Mouse (Mus musculus) midbrain, embryonic 10.5 days (tissue): ENCODE data around the gene Ankrd34a. TPM values are rescaled to one million over a fixed set of nuclear protein-coding genes. Genes with fewer than 3 reads are reported as not detected.

Source experiments
- DNase-seq: peaks from one replicate; pipeline ENCODE4 v3.0.0-alpha.2; 2017; ENCODE audit warnings: low spot score
- H3K27ac ChIP-seq: fragments of 300-500 bp; sonication (generic); replicated peaks from 2 replicates; pipeline ENCODE4 v1.5.1; 2016; ENCODE audit warnings: mild to moderate bottlenecking
- H3K27me3 ChIP-seq: fragments of 300-500 bp; sonication (generic); 2 replicates; pipeline ENCODE4 v1.6.1; 2016; ENCODE audit warnings: low read depth, mild to moderate bottlenecking; ENCODE audit not compliant: poor library complexity, severe bottlenecking
- H3K36me3 ChIP-seq: fragments of 300-500 bp; sonication (generic); 2 replicates; pipeline ENCODE4 v1.6.1; 2016; ENCODE audit warnings: mild to moderate bottlenecking, moderate library complexity
- H3K4me1 ChIP-seq: fragments of 300-500 bp; sonication (generic); 2 replicates; pipeline ENCODE4 v1.6.1; 2016
- H3K4me3 ChIP-seq: fragments of 300-500 bp; sonication (generic); 2 replicates; pipeline ENCODE4 v1.5.1; 2016; ENCODE audit warnings: mild to moderate bottlenecking, moderate library complexity
- H3K9me3 ChIP-seq: fragments of 300-500 bp; sonication (generic); replicated peaks from 2 replicates; pipeline ENCODE4 v1.6.1; 2016; ENCODE audit warnings: mild to moderate bottlenecking
- WGBS: fragments of 180-500 bp; shearing (Covaris S2); methylation state at CpG from one replicate; pipeline ENCODE4 v1.1.7; 2016; 5-methylcytosine and 5-hydroxymethylcytosine counted together
- polyA plus RNA-seq: library from polyadenylated mRNA; unstranded; fragments of >200 nt; fragmentation: Nextera tagmentation; extraction: Ambion mirVana; gene quantifications from 2 replicates; pipeline ENCODE4 v1.2.1, GENCODE M21; 2016

Gene Ankrd34a
- polyA plus RNA-seq: 1.0 and 1.7 TPM in 2 replicates

DNA sequence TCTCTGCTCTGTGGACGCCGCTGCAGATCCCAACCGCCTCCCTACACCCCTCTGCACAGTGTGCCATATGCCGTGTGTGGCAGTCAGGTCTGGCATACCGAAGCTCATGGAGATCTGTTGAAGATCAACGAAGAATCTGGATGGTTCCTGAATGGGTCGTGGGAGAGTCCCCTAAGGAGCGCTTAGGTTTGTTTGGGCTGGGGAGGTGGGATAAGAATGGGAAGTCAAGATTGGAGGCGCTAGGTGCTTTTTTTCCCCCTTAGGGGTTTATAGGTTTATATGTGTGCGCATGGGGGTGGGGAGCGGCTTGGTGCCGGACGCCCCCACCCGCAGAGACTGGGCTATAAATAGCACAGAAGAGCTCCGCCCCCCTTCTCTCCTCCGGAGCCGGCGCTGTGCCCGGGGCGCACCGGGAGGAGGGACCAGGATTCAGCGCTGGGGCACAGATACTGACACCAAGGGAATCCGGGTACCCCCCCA is at the start of gene Ankrd34a:
Gene Ankrd34a (plus strand): TSS at position 409 of the 480 bp plus-strand sequence.
- under 1% methylated on average over 23 of the region's 23 CpGs for WGBS
- Histone ChIP-seq H3K4me3 (peak within 1 kb of the TSS; percentile 66), H3K36me3 (no peaks in the 10 kb centered on the region), H3K27me3 (peaks cover 51% of the 10 kb centered on the region), H3K27ac (peak within 1 kb of the TSS; percentile 89), H3K4me1 (peaks cover 72% of the 10 kb centered on the region), H3K9me3 (no peaks in the 10 kb centered on the region)
- DNase-seq: peak; percentile 30

DNA sequence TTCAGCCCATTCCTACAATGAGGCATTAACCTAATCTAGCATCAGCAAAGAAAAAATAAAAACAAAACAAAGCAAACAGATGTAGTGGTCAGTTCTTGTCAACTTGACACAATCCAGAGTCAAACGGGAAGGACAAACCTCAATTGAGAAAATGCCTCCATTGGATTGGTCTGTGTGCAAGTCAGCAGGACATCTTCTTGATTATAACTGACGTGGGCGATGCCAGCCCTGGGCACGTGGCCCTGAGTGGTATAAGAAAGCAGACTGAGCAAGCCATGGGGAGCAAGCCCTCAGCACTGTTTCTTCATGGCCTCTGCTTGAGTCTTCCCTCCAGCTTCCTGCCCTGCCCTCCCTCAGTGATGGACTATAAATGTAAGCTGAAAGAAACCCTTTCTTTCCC is 49.6 kb upstream of the Ankrd34a start:
- H3K27me3 ChIP-seq: peaks cover 35% of the 10 kb centered on the region
- H3K4me1 ChIP-seq: peaks cover 14% of the 10 kb centered on the region
- H3K9me3 ChIP-seq: no peaks in the 10 kb centered on the region
- no peak overlapping the region for H3K27ac ChIP-seq
- DNase-seq: no peak
- H3K4me3 ChIP-seq: no peak overlapping the region
- 55% methylated on average over 4 of the region's 4 CpGs for WGBS
- H3K36me3 ChIP-seq: no peaks in the 10 kb centered on the region

DNA sequence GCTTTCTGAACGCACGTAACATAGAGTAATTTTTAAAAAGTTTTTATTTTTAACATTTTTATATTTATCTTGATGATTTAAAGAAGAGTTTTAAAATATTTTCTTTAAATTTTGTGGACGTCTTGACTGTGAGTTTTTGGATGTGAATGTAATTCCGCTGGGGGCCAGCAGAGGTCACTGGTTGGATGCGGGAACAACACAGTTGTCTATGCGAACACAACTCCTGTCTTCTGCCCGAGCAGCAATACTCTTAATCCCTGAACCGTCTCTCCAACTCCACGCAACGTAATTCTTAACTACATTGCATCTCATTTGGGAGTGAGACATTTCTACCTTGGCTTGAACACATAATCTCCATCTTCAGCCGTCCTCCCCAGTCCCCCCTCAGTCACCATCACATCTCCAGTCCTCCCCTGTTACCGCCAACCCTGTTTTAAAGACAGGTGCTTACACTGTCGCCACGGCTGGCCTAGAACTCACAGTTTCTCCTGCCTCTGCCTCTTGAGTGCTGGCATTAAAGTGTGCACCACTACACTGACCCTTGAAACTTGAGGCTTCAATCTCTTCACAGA is 49.0 kb upstream of the Ankrd34a start:
- Histone ChIP-seq H3K9me3 (no peaks in the 10 kb centered on the region), H3K36me3 (no peaks in the 10 kb centered on the region), H3K4me3 (peak overlapping the region; percentile 37), H3K4me1 (peaks cover 14% of the 10 kb centered on the region), H3K27ac (0 out of 2 replicates have a peak overlapping the region, but pooled peaks have one; percentile 9), H3K27me3 (peaks cover 32% of the 10 kb centered on the region)
- DNase-seq: peak; percentile 74
- WGBS: 9% methylated on average over 14 of the region's 14 CpGs

DNA sequence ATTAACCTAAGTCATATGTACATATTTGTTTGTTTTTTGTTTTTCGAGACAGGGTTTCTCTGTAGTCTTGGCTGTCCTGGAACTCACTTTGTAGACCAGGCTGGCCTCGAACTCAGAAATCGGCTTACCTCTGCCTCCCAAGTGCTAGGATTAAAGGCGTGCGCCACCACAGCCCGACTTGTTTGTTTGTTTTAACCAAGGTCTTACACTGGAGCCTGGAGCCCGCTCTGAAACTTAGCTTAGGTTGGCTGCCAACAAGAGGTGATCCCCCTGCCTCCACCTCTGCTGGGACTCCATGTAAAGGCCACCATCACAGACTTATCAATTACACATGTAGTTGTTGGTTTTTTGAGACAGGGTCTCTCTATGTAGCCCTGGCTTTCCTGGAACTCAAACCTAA is 47.6 kb upstream of the Ankrd34a start:
- H3K36me3 ChIP-seq: no peaks in the 10 kb centered on the region
- no peak overlapping the region for H3K4me3 ChIP-seq
- peaks cover 27% of the 10 kb centered on the region for H3K27me3 ChIP-seq
- no peaks in the 10 kb centered on the region for H3K9me3 ChIP-seq
- H3K4me1 ChIP-seq: peaks cover 14% of the 10 kb centered on the region
- DNase-seq: no peak
- 74% methylated on average over 7 of the region's 7 CpGs for WGBS
- H3K27ac ChIP-seq: no peak overlapping the region

DNA sequence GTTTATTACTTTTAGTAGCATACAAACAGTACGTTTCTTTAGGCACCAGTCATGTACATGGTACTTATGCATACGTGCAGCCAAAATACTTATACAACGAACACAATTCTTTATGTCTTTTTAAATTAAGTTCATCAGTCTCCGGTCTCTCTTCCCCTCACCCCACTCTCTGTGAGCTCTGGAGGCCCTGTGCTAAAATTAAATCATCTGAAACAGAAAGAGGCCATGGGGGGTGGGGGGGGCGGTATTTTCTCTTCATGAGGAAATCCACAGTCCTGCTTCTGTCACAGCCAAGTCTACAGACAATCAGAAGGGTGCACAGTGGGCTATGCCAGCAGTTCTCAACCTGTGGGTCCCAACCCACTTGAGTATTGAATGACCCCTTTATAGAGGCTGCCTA is 47.1 kb upstream of the Ankrd34a start:
- no peak for DNase-seq
- Histone ChIP-seq H3K4me3 (no peak overlapping the region), H3K36me3 (no peaks in the 10 kb centered on the region), H3K9me3 (no peaks in the 10 kb centered on the region), H3K4me1 (peaks cover 14% of the 10 kb centered on the region), H3K27ac (no peak overlapping the region), H3K27me3 (peaks cover 27% of the 10 kb centered on the region)
- WGBS: 87% methylated on average over 5 of the region's 5 CpGs

DNA sequence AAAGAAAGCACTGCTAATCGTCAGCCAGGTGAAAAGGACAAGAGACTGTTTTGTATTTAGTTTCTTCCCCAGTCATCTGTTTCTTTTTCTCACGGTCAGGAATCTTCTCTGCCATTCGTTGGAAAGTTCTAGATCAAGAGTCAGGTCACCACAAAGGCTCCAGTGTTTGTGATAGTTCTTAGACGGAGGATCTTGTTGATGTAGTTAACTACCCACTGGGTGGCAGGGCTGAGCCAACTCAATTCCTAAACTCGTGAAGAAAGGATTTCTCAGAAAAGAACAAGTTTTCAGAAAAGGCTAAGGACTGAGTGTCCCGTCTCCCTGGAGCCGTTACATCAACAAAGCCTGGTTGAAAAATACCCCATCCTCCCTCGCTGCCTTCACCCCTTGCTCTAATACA is 45.2 kb upstream of the Ankrd34a start:
- peaks cover 23% of the 10 kb centered on the region for H3K27me3 ChIP-seq
- no peaks in the 10 kb centered on the region for H3K9me3 ChIP-seq
- H3K4me1 ChIP-seq: peaks cover 23% of the 10 kb centered on the region
- H3K36me3 ChIP-seq: no peaks in the 10 kb centered on the region
- H3K4me3 ChIP-seq: no peak overlapping the region
- DNase-seq: peak; percentile 31
- H3K27ac ChIP-seq: no peak overlapping the region
- WGBS: 32% methylated on average over 8 of the region's 8 CpGs

DNA sequence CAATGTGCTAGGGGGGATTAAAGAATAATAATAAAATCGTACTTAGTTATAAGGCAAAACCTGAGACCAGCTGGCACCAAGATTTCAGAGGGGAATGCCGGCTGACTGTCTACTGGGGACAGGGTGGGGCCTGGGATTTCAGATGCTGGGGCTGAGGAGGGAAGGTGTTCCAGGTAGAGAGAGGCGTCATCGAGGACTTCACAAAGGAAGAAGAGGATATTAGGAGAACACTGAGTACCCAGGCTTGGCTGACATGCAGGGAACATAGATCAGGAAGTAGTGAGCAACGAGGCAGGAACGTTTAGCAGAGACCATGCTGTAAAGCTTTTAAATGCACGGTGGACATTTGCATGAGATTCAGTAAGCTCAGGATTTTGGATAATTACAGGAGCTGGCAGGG is 44.5 kb upstream of the Ankrd34a start:
- Histone ChIP-seq H3K27ac (no peak overlapping the region), H3K36me3 (no peaks in the 10 kb centered on the region), H3K4me1 (peaks cover 29% of the 10 kb centered on the region), H3K27me3 (peaks cover 16% of the 10 kb centered on the region), H3K4me3 (no peak overlapping the region), H3K9me3 (no peaks in the 10 kb centered on the region)
- WGBS: 80% methylated on average over 7 of the region's 7 CpGs
- no peak for DNase-seq

DNA sequence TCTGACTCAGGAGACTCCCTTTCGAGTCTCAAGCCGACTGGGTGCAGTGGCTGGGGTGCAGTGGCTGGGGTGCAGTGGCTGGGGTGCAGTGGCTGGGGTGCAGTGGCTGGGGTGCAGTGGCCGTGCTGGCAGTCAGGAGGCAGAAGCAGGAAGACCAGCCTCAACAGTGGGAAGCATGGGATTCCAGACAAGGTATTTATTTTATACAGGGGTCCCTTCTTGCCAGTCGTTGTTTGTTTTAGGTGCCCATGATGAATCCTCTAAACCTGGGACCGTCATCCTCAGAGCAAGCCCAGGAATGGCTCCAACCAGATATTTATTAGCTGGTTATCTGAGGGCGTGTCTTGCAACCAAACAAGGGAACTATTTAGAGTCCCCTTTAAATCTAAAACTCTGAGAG is 42.8 kb upstream of the Ankrd34a start:
- no peaks in the 10 kb centered on the region for H3K36me3 ChIP-seq
- no peak overlapping the region for H3K27ac ChIP-seq
- H3K4me3 ChIP-seq: no peak overlapping the region
- DNase-seq: no peak
- 0 out of 2 replicates have a peak, but pooled peaks cover 7% of the 10 kb centered on the region for H3K27me3 ChIP-seq
- H3K9me3 ChIP-seq: no peaks in the 10 kb centered on the region
- H3K4me1 ChIP-seq: peaks cover 33% of the 10 kb centered on the region
- 76% methylated on average over 6 of the region's 6 CpGs for WGBS

DNA sequence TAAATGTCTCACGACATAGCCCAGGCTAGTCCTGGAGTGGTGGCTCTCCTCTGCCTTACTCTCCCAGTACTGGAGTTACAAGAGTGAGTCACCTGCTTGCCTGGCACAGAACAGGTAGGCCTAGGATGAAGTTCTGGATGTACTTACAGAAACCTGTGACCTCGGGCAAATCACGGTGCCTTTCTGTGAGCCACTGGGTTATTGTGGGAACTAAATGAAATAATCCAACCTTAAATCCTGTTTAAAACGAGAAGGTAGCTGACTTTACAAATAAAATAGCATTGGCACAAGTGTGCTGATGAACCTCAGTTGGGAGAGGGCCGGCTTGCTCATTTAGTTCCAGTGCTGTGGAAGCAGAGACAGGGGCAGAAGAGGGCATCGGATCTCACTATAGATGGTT is 42.2 kb upstream of the Ankrd34a start:
- Histone ChIP-seq H3K27me3 (0 out of 2 replicates have a peak, but pooled peaks cover 7% of the 10 kb centered on the region), H3K4me1 (peaks cover 40% of the 10 kb centered on the region), H3K9me3 (no peaks in the 10 kb centered on the region), H3K4me3 (no peak overlapping the region), H3K27ac (no peak overlapping the region), H3K36me3 (no peaks in the 10 kb centered on the region; the same call in 1 of the 2 replicates)
- no peak for DNase-seq
- 81% methylated on average over 6 of the region's 6 CpGs for WGBS

DNA sequence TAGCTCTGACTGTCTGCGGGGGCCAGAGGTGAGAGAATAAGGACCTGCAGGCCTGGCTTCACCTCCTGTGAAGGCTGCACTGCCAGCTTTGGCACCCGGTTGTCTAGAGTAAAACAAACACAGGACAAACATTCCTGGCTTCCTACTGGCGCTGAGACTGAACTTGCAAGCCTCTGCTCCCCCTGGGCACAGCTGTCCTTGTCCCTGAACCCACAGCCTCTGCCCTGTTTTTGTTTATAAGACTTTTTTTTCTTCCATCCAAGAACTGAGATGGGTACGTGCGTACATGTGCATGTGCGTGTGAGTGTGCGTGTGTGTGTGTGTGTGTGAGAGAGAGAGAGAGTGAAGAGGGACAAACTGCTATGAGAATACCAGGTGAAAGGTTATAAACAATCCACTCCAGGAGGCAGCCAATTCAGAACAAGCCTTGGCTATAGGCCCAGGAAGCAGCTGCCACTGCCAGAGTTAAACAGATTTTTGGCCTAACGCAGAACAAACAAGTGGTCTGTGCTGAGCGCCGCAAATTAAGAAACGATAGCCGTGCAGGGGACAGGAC is 41.3 kb upstream of the Ankrd34a start:
- Histone ChIP-seq H3K4me3 (no peak overlapping the region), H3K27me3 (0 out of 2 replicates have a peak, but pooled peaks cover 7% of the 10 kb centered on the region), H3K36me3 (peaks cover 9% of the 10 kb centered on the region), H3K27ac (peak overlapping the region; percentile 49; the same call in 1 of the 2 replicates), H3K9me3 (no peaks in the 10 kb centered on the region), H3K4me1 (peaks cover 49% of the 10 kb centered on the region)
- DNase-seq: no peak
- 61% methylated on average over 12 of the region's 12 CpGs for WGBS

DNA sequence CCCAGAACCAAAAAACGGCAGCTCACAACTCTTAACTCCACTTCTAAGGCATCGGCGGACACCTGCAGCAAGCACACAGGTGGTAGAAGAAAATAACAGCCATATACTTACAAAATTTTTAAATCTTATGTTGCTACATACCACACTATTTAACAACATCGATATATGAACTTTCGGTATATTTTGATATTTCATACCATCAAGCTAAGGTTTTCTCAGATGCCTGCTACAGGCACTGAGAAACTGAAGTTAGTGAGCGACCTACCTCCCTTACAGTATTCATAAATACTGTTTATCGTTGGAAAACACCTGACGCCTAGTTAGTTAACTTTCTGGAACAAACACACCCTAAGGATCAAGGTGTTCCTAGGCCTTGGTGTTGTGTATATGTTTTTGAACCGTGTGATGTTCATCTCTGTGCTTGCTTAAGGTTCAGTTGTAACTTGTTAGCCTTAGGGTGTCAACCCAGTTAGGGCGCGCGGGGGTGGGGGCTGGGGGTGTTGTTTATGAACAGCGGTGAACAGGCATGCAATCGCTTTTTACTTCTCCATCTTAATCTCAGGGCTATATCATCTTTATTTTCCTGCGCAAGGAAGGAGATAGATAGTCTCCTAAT is 40.3 kb upstream of the Ankrd34a start:
- no peaks in the 10 kb centered on the region for H3K9me3 ChIP-seq
- 86% methylated on average over 15 of the region's 15 CpGs for WGBS
- peak overlapping the region; percentile 90; the same call in 1 of the 2 replicates for H3K27ac ChIP-seq
- H3K27me3 ChIP-seq: 0 out of 2 replicates have a peak, but pooled peaks cover 4% of the 10 kb centered on the region
- peaks cover 56% of the 10 kb centered on the region for H3K4me1 ChIP-seq
- DNase-seq: no peak
- H3K36me3 ChIP-seq: peaks cover 19% of the 10 kb centered on the region
- peak overlapping the region; percentile 81; the same call in 1 of the 2 replicates for H3K4me3 ChIP-seq

DNA sequence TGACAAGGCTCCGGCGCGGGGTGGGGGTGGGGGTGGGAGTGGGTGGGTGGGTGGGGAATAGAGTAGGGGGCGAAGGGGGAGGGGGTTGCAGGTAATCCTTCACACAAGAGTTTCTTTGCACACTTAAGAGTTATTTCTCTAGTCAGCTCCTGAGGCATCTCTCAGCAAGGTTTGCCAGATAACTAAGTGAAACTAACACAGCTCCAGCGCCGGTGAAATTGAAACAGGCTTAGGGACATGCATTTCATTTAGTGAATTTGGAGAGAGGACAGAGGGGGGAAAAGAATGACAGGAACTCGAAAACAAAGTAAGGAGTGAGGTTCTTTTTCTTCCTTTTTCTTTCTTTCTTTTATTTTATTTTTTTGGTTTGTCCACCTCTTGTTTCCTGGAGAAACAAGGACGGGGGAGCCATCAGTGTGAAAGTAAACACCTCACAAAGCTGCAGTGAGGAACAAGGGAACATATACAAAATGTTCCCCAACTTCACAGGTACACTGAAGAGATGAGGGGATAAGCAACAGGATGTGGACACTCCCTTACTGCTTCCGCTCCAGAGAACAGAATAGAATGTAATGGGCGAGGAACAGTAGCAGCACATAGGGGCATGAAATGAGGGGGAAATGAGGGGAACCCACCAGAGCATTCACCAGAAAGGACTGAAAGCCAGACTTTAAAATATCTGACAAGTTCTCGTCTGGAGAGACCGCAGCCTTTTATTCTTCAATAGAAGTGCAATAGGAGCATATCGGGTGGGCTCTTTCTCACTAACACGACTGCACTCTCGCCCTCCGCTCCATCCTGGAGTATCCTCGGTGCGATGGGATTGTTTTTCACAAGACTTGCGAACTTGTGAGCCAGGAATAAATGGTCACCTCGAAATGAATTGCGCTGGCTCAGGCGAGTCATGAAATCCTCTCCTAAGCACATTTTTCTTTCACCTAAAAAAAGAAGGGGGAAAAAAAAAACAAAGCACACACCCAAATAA is 39.5 kb upstream of the Ankrd34a start:
- Histone ChIP-seq H3K9me3 (no peaks in the 10 kb centered on the region), H3K4me1 (peaks cover 56% of the 10 kb centered on the region), H3K27ac (peak overlapping the region; percentile 90), H3K36me3 (peaks cover 23% of the 10 kb centered on the region), H3K4me3 (peak overlapping the region; percentile 81), H3K27me3 (0 out of 2 replicates have a peak, but pooled peaks cover 1% of the 10 kb centered on the region)
- WGBS: 11% methylated on average over 22 of the region's 22 CpGs
- DNase-seq: peak; percentile 28
